Mouse (Mus musculus) right cerebral cortex, postnatal 14 days (tissue): ENCODE measurements around the gene Itgae.
A peak's percentile ranks its signal among the peaks of the same experiment; 100 is the strongest.

Experiments
- DNase-seq: peaks from one replicate; pipeline ENCODE4 v3.0.0; 2022

Itgae gene

DNA sequence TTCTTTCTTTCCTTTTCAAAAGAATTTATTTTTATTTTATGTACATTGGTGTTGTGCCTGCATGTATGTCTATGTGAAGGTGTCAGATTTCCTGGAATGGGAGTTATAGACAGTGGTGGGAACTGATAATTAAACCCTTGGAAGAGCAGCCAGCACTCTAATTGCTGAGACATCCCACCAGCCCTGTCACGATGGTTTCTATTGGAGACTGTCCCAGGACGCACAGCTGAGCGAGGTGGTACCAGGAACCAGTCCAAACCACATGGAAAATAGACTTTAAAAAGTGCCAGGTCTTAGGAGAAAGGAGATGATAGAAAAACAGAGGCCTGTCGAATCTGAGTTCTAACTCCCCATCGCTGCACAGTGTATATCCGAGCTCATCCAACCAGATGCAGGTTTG is 64.7 kb downstream of the Itgae start:
- no peak for DNase-seq

DNA sequence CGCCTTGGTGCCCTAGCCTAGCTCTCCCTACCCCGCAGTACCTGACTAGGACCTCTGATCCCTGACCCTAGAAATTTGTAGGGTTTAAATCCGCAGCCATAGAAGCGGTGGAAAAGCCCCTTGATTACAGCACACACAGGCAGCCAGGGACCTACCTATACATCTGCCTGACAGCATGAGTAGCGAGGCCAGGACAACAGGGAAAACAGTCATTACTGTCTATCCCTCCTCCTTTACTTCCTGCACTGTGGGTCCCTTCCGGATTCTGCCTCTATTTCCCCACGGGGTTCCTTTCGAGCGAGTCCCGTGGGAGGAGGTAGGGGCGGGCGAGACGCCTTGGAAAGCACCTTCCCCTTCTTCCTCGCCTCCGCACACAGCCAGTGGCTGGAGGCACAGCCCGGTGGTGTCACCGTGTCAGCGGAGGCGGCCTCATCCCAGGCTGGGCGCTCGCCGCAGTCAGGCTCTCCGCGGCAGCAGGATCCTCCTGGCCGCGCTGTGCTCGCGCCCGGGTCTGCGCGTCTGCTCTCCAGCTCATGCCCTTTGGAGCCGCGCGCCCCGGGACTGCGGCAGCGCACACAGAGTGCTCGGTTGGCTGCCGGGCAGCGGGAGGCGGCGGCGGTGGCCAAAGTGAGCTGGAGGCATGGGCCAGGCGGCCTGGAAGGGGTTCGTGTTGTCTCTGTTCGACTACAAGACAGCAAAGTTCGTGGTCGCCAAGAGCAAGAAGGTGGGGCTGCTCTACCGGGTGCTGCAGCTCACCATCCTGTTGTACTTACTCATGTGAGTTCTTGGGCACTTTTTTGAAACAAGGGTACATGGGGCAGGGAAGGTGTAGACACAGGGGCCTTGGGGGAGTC is 69.8 kb downstream of the Itgae start, which contains the start of gene P2rx5:
Gene P2rx5 (plus strand): TSS at position 465 of the 854 bp plus-strand sequence.
- no peak for DNase-seq

DNA sequence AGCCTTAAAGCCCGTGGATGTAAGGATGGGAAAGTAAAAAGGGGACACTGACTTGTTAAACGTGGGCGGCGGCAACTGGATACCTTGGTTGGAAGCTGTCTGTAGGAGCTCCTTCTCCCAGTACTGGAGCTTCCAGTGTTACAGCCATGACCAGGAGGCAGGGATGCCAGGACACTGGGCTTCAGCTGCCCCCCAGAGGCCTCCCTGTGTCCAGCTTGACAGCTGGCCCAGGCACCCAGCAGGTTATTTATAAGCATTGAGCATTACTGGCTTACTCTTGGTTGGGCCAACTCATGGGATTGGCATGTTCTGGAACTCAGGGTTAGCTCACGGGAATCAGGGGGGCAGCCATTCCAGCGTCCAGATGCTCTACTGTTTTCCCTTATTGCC is 70.4 kb downstream of the Itgae start:
- DNase-seq, result no peak

DNA sequence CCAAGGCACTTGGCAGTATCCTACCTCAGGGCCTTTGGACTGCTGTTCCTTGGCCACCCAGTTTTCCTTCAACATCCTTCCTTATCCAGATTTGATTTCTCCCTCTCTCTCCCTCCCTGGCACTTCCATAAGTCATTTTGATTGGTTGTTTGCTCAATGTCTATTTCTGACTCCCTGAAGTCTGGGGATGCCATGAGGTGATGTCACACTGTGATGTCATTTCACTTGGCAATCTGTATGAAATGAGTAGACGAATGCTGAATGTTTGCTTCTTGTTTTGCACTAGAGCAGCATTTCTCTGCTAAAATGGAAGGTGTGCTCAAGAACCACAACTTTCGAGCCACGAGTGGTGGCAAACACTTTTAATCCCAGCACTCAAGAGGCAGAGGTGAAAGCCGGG is 71.2 kb downstream of the Itgae start:
- DNase-seq, result no peak

DNA sequence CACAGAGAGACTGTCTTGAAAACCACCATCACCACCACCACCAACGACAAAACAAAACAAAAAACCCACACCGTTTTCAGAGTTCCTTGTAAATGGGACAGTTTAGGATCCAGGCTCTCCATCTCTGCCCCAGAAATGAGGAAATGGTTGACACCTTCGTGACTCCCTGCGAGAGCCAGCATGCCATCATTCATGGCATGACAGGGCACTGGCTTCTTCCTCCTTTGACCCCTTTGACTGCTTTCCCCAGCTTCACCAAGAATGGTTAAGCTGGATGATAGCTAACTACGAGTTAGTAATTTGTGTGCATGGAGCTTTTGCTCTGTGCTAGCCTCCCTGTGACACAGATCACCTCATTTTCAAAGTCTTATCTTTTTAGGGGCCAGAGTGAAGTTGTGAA is 71.9 kb downstream of the Itgae start:
- no peak for DNase-seq

DNA sequence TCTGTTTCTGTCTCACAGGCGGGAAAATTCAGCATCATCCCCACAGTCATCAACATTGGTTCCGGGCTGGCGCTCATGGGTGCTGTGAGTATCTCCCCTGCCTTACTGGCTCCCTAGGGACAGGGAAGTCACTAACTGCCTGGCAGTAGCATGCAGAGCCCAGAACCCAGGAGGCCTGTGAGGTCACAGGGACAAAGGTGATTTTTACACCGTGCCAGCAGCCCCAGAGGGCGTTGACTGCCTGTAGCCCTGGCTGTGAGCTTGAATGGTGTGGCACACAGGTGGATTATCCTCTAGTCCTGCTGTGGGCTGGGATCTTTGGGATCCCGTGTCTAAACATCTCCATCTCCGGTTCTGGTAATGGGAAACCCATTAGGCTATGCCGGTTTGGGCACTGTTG is 77.7 kb downstream of the Itgae start:
- DNase-seq, result no peak

DNA sequence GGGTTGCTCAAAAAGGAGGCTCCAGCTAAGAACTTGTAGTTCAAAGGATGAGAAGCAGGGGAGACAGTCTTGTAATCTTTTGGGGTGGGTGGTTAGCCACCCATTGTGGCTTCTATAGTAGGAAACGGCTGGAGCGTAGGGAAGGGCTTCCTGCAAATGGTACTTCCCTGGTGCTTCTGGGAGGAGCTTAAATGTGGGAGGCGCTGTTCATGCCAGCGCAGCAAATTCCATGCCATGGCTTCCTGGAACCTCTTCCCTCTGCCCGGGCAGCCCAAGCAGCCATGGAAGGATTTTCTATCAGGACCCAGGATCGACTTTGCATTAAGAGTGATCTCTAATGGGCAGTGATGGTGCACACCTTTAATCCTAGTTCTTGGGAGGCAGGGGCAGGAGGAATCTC is 78.2 kb downstream of the Itgae start:
- DNase-seq, result no peak

- DNase-seq, result peak; percentile 77
These were observed 78.8 kb downstream of the Itgae start for GRCm38 (mm10) chr11:73169231-73169630.

DNA sequence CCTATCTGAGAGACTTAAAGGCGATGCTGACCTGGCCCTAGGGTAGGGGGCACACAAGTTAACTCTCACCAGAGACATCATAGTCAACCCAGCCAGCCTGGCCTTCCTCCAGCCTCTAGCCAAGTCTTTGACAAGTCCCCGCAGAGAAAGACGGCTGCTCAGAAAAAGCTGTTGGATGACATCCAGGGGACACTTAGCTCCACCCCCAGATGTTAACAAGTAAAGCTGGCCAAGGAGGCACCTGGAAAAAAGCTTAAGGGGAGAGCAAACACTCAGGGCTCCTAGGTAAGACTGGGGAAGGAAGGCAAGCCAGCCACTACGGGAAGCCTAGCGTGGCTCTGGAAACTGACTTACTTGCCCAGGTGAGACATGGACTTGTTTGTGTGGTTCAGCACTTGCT is 81.8 kb downstream of the Itgae start:
- DNase-seq, result no peak

DNA sequence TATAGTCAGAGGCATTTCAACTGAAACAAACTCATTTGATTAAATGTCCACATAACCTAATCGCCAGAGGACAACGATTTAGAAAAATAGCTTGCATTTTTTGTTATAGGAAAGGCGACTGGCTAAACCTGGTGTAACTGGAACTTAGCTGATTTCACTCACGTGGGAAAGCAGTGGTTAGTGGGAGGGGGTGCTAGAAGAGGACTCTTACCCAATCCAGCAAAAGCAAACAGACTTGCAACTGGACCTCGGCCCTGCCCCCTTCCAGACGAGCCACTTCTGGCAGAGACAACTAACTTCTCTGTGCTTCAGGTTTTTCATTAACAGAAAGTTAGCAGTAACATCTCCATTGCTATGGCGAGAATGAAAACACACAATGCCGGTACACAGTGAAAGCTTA is 85.2 kb downstream of the Itgae start:
- no peak for DNase-seq

GRCm38 (mm10) chr11:73176186-73176585 is 85.8 kb downstream of the Itgae start:
- no peak for DNase-seq

GRCm38 (mm10) chr11:73176608-73177508 is 86.5 kb downstream of the Itgae start, which contains the start of the genes Emc6 and Tax1bp3:
TSS of gene Emc6 (minus strand) at chr11:73177037.
TSS of gene Tax1bp3 (plus strand) at chr11:73177083.
- peak; percentile 95 for DNase-seq

- DNase-seq, result peak; percentile 57
These were observed 87.1 kb downstream of the Itgae start for GRCm38 (mm10) chr11:73177509-73177875.

DNA sequence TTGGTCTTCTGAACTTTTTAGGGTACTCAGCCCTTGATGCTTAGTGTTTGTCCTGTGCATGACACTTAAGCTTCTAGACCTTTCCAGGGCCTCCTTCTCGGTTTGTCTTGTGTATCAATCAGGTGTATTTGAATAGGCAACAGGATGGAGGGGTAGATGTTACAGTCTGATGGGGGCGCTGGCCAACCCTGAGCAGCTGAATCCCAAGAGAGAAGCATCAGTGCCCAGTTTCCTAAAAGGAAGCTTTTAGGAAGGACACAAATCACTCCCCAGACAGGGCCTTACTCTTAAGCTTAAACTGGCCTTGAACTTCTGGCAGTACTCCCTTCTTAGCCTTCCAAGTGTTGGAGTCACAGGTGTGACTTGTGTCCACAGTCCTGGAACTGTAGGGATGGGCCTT is 87.5 kb downstream of the Itgae start:
- DNase-seq, result no peak

- DNase-seq, result no peak
These were observed 95.7 kb downstream of the Itgae start for GRCm38 (mm10) chr11:73185872-73186615.

DNA sequence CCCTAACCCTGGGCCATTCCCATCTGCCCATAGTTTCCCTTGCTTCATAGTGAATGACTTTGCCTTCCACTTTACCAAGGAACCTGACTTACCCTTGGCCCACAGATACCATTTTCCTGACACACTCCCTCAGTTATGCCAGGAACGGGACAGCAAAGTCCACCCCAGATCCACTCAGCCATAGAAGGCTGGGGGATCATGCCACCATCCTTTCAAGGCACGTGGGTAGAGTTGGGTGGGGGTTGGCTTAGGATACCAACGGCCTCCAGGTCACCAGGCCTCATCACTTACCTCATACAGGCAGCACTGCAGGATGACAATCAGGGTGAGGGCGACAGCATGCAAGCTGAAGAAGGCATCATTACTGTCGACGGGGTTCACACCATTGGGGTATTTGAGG is 96.8 kb downstream of the Itgae start:
- DNase-seq, result no peak

- DNase-seq, result no peak
These were observed 102.7 kb downstream of the Itgae start for GRCm38 (mm10) chr11:73193047-73193446.

GRCm38 (mm10) chr11:73194444-73194843 is 104.1 kb downstream of the Itgae start:
- no peak for DNase-seq
